In genomic region chrX:130577706-130578105, GRCm38 (mm10) we compare ENCODE assay signal across 26 mouse cellular contexts.
DNase-seq lines count a peak whose midpoint lies in the region; ATAC-seq and TF ChIP-seq lines count a peak whose summit lies in the region.
"Had no signal": no experiment of that assay in that cellular context is flagged by ENCODE, and none has a peak within 500 bp of the region (broad histone marks: within the 10 kb centered on the region; RNA-seq: fewer than 3 reads in every experiment).

No protein-coding gene starts in this region.

- no peaks in the 10 kb centered on the region for H3K36me3 ChIP-seq in kidney, postnatal 0 days (ENCODE audit: insufficient read depth, low read length)
- H3K36me3 ChIP-seq in MEL (ENCODE audit: control insufficient read depth in 1 of 2, insufficient read depth in 2 of 2, low read length in 2 of 2), result 0 out of 4 replicates have a peak, but pooled peaks cover 0 to 3% of the 10 kb centered on the region in 2 experiments
- H3K36me3 ChIP-seq: embryonic facial prominence, embryonic 10.5 days; embryonic facial prominence, embryonic 13.5 days; forebrain, embryonic 12.5 days; forebrain, embryonic 15.5 days; heart, embryonic 12.5 days; heart, embryonic 15.5 days; hindbrain, embryonic 12.5 days; hindbrain, embryonic 15.5 days had no signal

- no peak overlapping the region for H3K9ac ChIP-seq in kidney, postnatal 0 days (ENCODE audit: low read depth, low read length)
- no peak overlapping the region for H3K9ac ChIP-seq in MEL (ENCODE audit: control insufficient read depth, low read depth, low read length, poor library complexity, severe bottlenecking)
- H3K9ac ChIP-seq: embryonic facial prominence, embryonic 13.5 days; forebrain, embryonic 12.5 days; forebrain, embryonic 15.5 days; heart, embryonic 12.5 days; heart, embryonic 15.5 days; hindbrain, embryonic 12.5 days; hindbrain, embryonic 15.5 days had no signal

- WGBS in kidney, postnatal 0 days, result 54% methylated on average over 5 of the region's 5 CpGs

- no peak for TF ChIP-seq CTCF in kidney, postnatal 0 days (IDR thresholded peaks at IDR 0.05; ENCODE audit: low read depth)
- TF ChIP-seq CTCF in MEL (IDR thresholded peaks at IDR 0.05 in 2 of 3, conservative IDR thresholded peaks at IDR 0.05 in 1 of 3; ENCODE audit: control insufficient read depth in 1 of 3, insufficient read depth in 1 of 3, low read depth in 2 of 3, low read length in 3 of 3, poor library complexity in 1 of 3, severe bottlenecking in 1 of 3), result no peak

- TF ChIP-seq EP300 in MEL (IDR thresholded peaks at IDR 0.05; ENCODE audit: low read depth in 1 of 2, low read length in 2 of 2), result peak; percentile 49 to 60; a peak in 2 of 4 replicates

- ATAC-seq in kidney, postnatal 0 days (replicated peaks; ENCODE audit: low FRiP score, low read depth), result no peak
- ATAC-seq: activated CD4-positive, CD25-positive, alpha-beta regulatory T cell, adult 4 months; forebrain, embryonic 15.5 days; intestine, postnatal 0 days had no signal

- H3K79me2 ChIP-seq in MEL (ENCODE audit: control insufficient read depth, insufficient read depth, low read length, poor library complexity), result no peaks in the 10 kb centered on the region

- TF ChIP-seq RAD21 in MEL (IDR thresholded peaks at IDR 0.05; ENCODE audit: low read depth, low read length), result no peak

- no peaks in the 10 kb centered on the region for H3K9me3 ChIP-seq in kidney, postnatal 0 days (replicated peaks; ENCODE audit: low read length)
- H3K9me3 ChIP-seq in MEL (replicated peaks; ENCODE audit: insufficient read depth, low read length), result no peaks in the 10 kb centered on the region
- H3K9me3 ChIP-seq: embryonic facial prominence, embryonic 10.5 days; embryonic facial prominence, embryonic 13.5 days; forebrain, embryonic 12.5 days; forebrain, embryonic 15.5 days; heart, embryonic 12.5 days; heart, embryonic 15.5 days; hindbrain, embryonic 12.5 days; hindbrain, embryonic 15.5 days had no signal

- peak; percentile 3 for DNase-seq in adrenal gland, postnatal 14 days
- DNase-seq in adrenal gland, adult 18-20 months (ENCODE audit: low spot score in 2 of 2), result no peak
- peak; percentile 0 for DNase-seq in kidney, postnatal 0 days (ENCODE audit: low spot score)
- no peak for DNase-seq in kidney, adult 8-10 months
- DNase-seq in 416B (ENCODE audit: low read depth) (peak; percentile 47), MEL (ENCODE audit: low read depth, low spot score) (peak; percentile 53)
- DNase-seq in heart, postnatal 4 days, result no peak
- no peak for DNase-seq in right cerebral cortex, postnatal 10 days (ENCODE audit: low spot score in 2 of 2)
- DNase-seq: cerebellum, adult 11-12 months; cerebellum, adult 8-10 months; cerebellum, postnatal 36 days; embryo, embryonic 11 days; gastrocnemius, postnatal 25 days; heart, adult 18-20 months; heart, postnatal 14 days had no signal

- no peak overlapping the region for H3K4me2 ChIP-seq in kidney, postnatal 0 days (ENCODE audit: low read length)
- H3K4me2 ChIP-seq: embryonic facial prominence, embryonic 13.5 days; forebrain, embryonic 12.5 days; forebrain, embryonic 15.5 days; heart, embryonic 12.5 days; heart, embryonic 15.5 days; hindbrain, embryonic 12.5 days; hindbrain, embryonic 15.5 days had no signal

- no peaks in the 10 kb centered on the region for H3K4me1 ChIP-seq in kidney, postnatal 0 days (replicated peaks; ENCODE audit: insufficient read depth, low read length)
- H3K4me1 ChIP-seq in MEL (ENCODE audit: control insufficient read depth in 1 of 2, insufficient read depth in 2 of 2, low read length in 2 of 2), result no peaks in the 10 kb centered on the region
- H3K4me1 ChIP-seq: embryonic facial prominence, embryonic 10.5 days; embryonic facial prominence, embryonic 13.5 days; forebrain, embryonic 12.5 days; forebrain, embryonic 15.5 days; heart, embryonic 12.5 days; heart, embryonic 15.5 days; hindbrain, embryonic 12.5 days; hindbrain, embryonic 15.5 days had no signal

- no peaks in the 10 kb centered on the region for H3K27me3 ChIP-seq in kidney, postnatal 0 days (ENCODE audit: insufficient read depth, low read length)
- H3K27me3 ChIP-seq in MEL (ENCODE audit: control insufficient read depth in 1 of 2, insufficient read depth in 2 of 2, low read length in 2 of 2), result no peaks in the 10 kb centered on the region
- H3K27me3 ChIP-seq: embryonic facial prominence, embryonic 13.5 days; forebrain, embryonic 12.5 days; forebrain, embryonic 15.5 days; heart, embryonic 12.5 days; heart, embryonic 15.5 days; hindbrain, embryonic 12.5 days; hindbrain, embryonic 15.5 days had no signal

- TF ChIP-seq POLR2A in MEL (IDR thresholded peaks at IDR 0.05; ENCODE audit: control insufficient read depth in 1 of 2, insufficient read depth in 1 of 2, low read depth in 1 of 2, low read length in 2 of 2, poor library complexity in 1 of 2), result no peak

- no peak overlapping the region for H3K4me3 ChIP-seq in kidney, postnatal 0 days (replicated peaks; ENCODE audit: low read depth, low read length)
- no peak overlapping the region for H3K4me3 ChIP-seq in MEL (ENCODE audit: control insufficient read depth in 1 of 2, insufficient read depth in 1 of 2, low read depth in 2 of 2, low read length in 2 of 2)
- H3K4me3 ChIP-seq: embryonic facial prominence, embryonic 10.5 days; embryonic facial prominence, embryonic 13.5 days; erythroblast, embryonic 14.5 days; forebrain, embryonic 12.5 days; forebrain, embryonic 15.5 days; heart, embryonic 12.5 days; heart, embryonic 15.5 days; hindbrain, embryonic 12.5 days; hindbrain, embryonic 15.5 days had no signal

- H3K27ac ChIP-seq in kidney, postnatal 0 days, result no peak overlapping the region
- no peak overlapping the region for H3K27ac ChIP-seq in MEL (ENCODE audit: control insufficient read depth, low read depth, low read length)
- H3K27ac ChIP-seq: embryonic facial prominence, embryonic 10.5 days; embryonic facial prominence, embryonic 13.5 days; forebrain, embryonic 12.5 days; forebrain, embryonic 15.5 days; heart, embryonic 15.5 days; hindbrain, embryonic 12.5 days; hindbrain, embryonic 15.5 days had no signal

TF ChIP-seq in MEL, 35 proteins besides CTCF, POLR2A, EP300 and RAD21:
- no peak for TF ChIP-seq SMC3 (IDR thresholded peaks at IDR 0.05; ENCODE audit: low read depth, low read length)
- peak; percentile 89 for TF ChIP-seq BHLHE40 (IDR thresholded peaks at IDR 0.05; ENCODE audit: borderline replicate concordance, low read depth, low read length)
- TF ChIP-seq SIN3A (IDR thresholded peaks at IDR 0.05; ENCODE audit: low read length), result no peak
- no peak for TF ChIP-seq NELFE (IDR thresholded peaks at IDR 0.05; ENCODE audit: low read depth, low read length)
- TF ChIP-seq ZKSCAN1 (IDR thresholded peaks at IDR 0.05; ENCODE audit: low read depth, low read length), result no peak
- TF ChIP-seq GATA1 (IDR thresholded peaks at IDR 0.05; ENCODE audit: low read depth, low read length), result peak; percentile 57
- TF ChIP-seq ELF1 (IDR thresholded peaks at IDR 0.05; ENCODE audit: low read depth, low read length), result no peak
- no peak for TF ChIP-seq NRF1 (IDR thresholded peaks at IDR 0.05; ENCODE audit: insufficient read depth, low read depth, low read length, poor library complexity, severe bottlenecking)
- no peak for TF ChIP-seq ZC3H11A (IDR thresholded peaks at IDR 0.05; ENCODE audit: low read depth, low read length)
- TF ChIP-seq POLR2AphosphoS5 (IDR thresholded peaks at IDR 0.05; ENCODE audit: borderline replicate concordance, low read depth, low read length), result no peak
- no peak for TF ChIP-seq ETS1 (IDR thresholded peaks at IDR 0.05; ENCODE audit: low read depth, low read length)

Comparison
In these comparisons a context has a peak if more than half of its experiments do, and no peak if none do; other contexts are left out.
1. DNase-seq: peak in adrenal gland, postnatal 14 days (single experiment), kidney, postnatal 0 days (single experiment), 416B (single experiment) and MEL (single experiment); none in adrenal gland, adult 18-20 months (0 of 2), kidney, adult 8-10 months (0 of 2), heart, postnatal 4 days (single experiment) and right cerebral cortex, postnatal 10 days (0 of 2).